Mouse (Mus musculus) megakaryocyte progenitor cell, adult 5-6 weeks (primary cell): ENCODE measurements around the gene Wdr47. TPM values are rescaled to one million over a fixed set of nuclear protein-coding genes. Genes with fewer than 3 reads are reported as not detected.
"Not testable (repeated sequence)": the region's sequence is repeated elsewhere in the genome, so short reads cannot be mapped to it uniquely, and the experiment has no call there.

Experiments
- ATAC-seq: replicated peaks from 2 replicates; pipeline ENCODE4 v1.8.0; 2016; ENCODE audit warnings: mild to moderate bottlenecking, moderate TSS enrichment, inconsistent platforms; ENCODE audit not compliant: poor library complexity
- total RNA-seq, 2 experiments: library from RNA; stranded (forward) in 1 of 2; stranded (reverse) in 1 of 2; fragments of 157-497, 149-512 nt in 1 of 2; fragments of 200-1000 nt in 1 of 2; gene quantifications; 2 replicates each; pipeline versions ENCODE4 v1.2.3 to v1.2.4; 2015 to 2017

Wdr47 gene
- total RNA-seq (2015) (1.6 and 2.4 TPM in 2 replicates), total RNA-seq (2017) (4.1 and 8.9 TPM in 2 replicates)

GRCm38 (mm10) chr3:108590786-108591529 is at the start of gene Wdr47:
Gene Wdr47, plus strand, starts transcription at chr3:108591279.
- peak; percentile 99 for ATAC-seq

- ATAC-seq: no peak
These were observed 48.8 kb upstream of the Wdr47 start for GRCm38 (mm10) chr3:108542299-108542698.

GRCm38 (mm10) chr3:108554111-108554561 is 36.9 kb upstream of the Wdr47 start:
- peak; percentile 38 for ATAC-seq

GRCm38 (mm10) chr3:108554587-108555312 is 36.3 kb upstream of the Wdr47 start:
- peak; percentile 98 for ATAC-seq

GRCm38 (mm10) chr3:108557888-108558287 is 33.2 kb upstream of the Wdr47 start:
- ATAC-seq: peak; percentile 13; the same call in 1 of the 2 replicates

GRCm38 (mm10) chr3:108562133-108562730 is 28.8 kb upstream of the Wdr47 start, which contains the start of gene Tmem167b:
Gene Tmem167b, minus strand, starts transcription at chr3:108562466.
- ATAC-seq: peak; percentile 90

- peak; percentile 56 for ATAC-seq
These were observed 28.3 kb upstream of the Wdr47 start for GRCm38 (mm10) chr3:108562777-108563271.

GRCm38 (mm10) chr3:108563309-108563708 is 27.8 kb upstream of the Wdr47 start:
- ATAC-seq: peak; percentile 65

- ATAC-seq: no peak
These were observed 22.8 kb upstream of the Wdr47 start for GRCm38 (mm10) chr3:108567990-108568877.

GRCm38 (mm10) chr3:108569636-108570035 is 21.4 kb upstream of the Wdr47 start:
- ATAC-seq: not testable (repeated sequence)

- ATAC-seq: no peak
These were observed 20.3 kb upstream of the Wdr47 start for GRCm38 (mm10) chr3:108570813-108571212.

- ATAC-seq: peak; percentile 96
These were observed 19.4 kb upstream of the Wdr47 start, which contains the start of gene Taf13 for GRCm38 (mm10) chr3:108571443-108572294. Gene Taf13, plus strand, starts transcription at chr3:108571698.

- ATAC-seq: no peak
These were observed 18.6 kb upstream of the Wdr47 start for GRCm38 (mm10) chr3:108572309-108573010.

GRCm38 (mm10) chr3:108574018-108574417 is 17.1 kb upstream of the Wdr47 start:
- ATAC-seq: peak; percentile 30; the same call in 1 of the 2 replicates

GRCm38 (mm10) chr3:108584580-108584979 is 6.5 kb upstream of the Wdr47 start:
- 0 out of 2 replicates have a peak, but pooled peaks have one; percentile 42 for ATAC-seq

GRCm38 (mm10) chr3:108588446-108588845 is 2.6 kb upstream of the Wdr47 start:
- ATAC-seq: no peak

GRCm38 (mm10) chr3:108591530-108592522 is 747 bp downstream of the Wdr47 start:
- peak; percentile 10; the same call in 1 of the 2 replicates for ATAC-seq
